Mouse (Mus musculus): ENCODE data around the gene Tiam1. TPM values are rescaled to one million over a fixed set of nuclear protein-coding genes. Genes with fewer than 3 reads are reported as not detected.

The Tiam1 gene
- polyA plus RNA-seq, 1 experiment from 2014 or later, result 18.8 TPM

DNA sequence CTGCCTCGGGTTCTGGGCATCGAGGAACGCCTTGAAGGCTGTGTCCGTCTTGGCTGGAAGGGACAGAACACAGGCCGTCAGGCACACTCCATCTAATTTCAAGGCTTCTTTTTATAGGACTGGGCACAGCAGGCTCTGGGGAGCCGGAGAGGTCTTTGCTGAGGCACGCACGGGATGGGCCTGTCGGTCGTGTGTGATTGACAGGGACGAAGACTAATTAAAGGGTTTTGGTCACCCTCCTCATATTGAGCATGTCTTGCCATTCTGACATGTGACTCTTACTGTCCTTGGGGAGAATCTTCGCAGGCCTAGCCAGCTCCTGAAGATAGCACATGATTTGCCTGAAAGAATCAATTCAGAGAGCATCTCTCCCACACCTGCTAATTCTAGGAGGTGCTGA lies 338.4 kb downstream of the Tiam1 start:
- ATAC-seq (ENCODE audit: low FRiP score, low TSS enrichment) (no peak), DNase-seq (ENCODE audit: low spot score) (no peak)
- H3K9ac ChIP-seq (ENCODE audit: low read length), result no peak overlapping the region
- 97% methylated on average over 12 of the region's 12 CpGs for WGBS
- no peak overlapping the region for H3K4me3 ChIP-seq (ENCODE audit: low read depth, low read length)
- peaks cover 6% of the 10 kb centered on the region; the same call in 1 of the 2 replicates for H3K36me3 ChIP-seq (ENCODE audit: control insufficient read depth, insufficient read depth, low read length)
- H3K4me2 ChIP-seq (replicated peaks; ENCODE audit: low read depth), result no peak overlapping the region
- no peak for TF ChIP-seq EP300 (optimal IDR thresholded peaks at IDR 0.05)
- TF ChIP-seq CTCF (IDR thresholded peaks at IDR 0.05; ENCODE audit: low read depth), result no peak
- H3K4me1 ChIP-seq (replicated peaks; ENCODE audit: control insufficient read depth, insufficient read depth), result no peaks in the 10 kb centered on the region
- H3K9me3 ChIP-seq (ENCODE audit: control insufficient read depth, low read length), result no peaks in the 10 kb centered on the region
- H3K27me3 ChIP-seq (ENCODE audit: control insufficient read depth, insufficient read depth, low read length), result no peaks in the 10 kb centered on the region
- no peak overlapping the region for H3K27ac ChIP-seq (replicated peaks)

GRCm38 (mm10) chr16:89801493-89801892 lies 342.1 kb downstream of the Tiam1 start:
- Histone ChIP-seq H3K9me3 (ENCODE audit: control insufficient read depth, low read length) (no peaks in the 10 kb centered on the region), H3K27ac (replicated peaks) (no peak overlapping the region), H3K9ac (ENCODE audit: low read length) (no peak overlapping the region), H3K4me3 (ENCODE audit: low read depth, low read length) (no peak overlapping the region), H3K4me2 (replicated peaks; ENCODE audit: low read depth) (no peak overlapping the region), H3K27me3 (ENCODE audit: control insufficient read depth, insufficient read depth, low read length) (no peaks in the 10 kb centered on the region), H3K36me3 (ENCODE audit: control insufficient read depth, insufficient read depth, low read length) (peaks cover 6% of the 10 kb centered on the region; the same call in 1 of the 2 replicates), H3K4me1 (replicated peaks; ENCODE audit: control insufficient read depth, insufficient read depth) (no peaks in the 10 kb centered on the region)
- DNase-seq (ENCODE audit: low spot score), result no peak
- no peak for TF ChIP-seq EP300 (optimal IDR thresholded peaks at IDR 0.05)
- TF ChIP-seq CTCF (IDR thresholded peaks at IDR 0.05; ENCODE audit: low read depth), result no peak
- no peak for ATAC-seq (ENCODE audit: low FRiP score, low TSS enrichment)
- 80% methylated on average over 5 of the region's 5 CpGs for WGBS

GRCm38 (mm10) chr16:89799772-89800171 lies 343.8 kb downstream of the Tiam1 start:
- Histone ChIP-seq H3K4me2 (replicated peaks; ENCODE audit: low read depth) (no peak overlapping the region), H3K36me3 (ENCODE audit: control insufficient read depth, insufficient read depth, low read length) (peaks cover 2% of the 10 kb centered on the region; the same call in 1 of the 2 replicates), H3K9ac (ENCODE audit: low read length) (no peak overlapping the region), H3K4me3 (ENCODE audit: low read depth, low read length) (no peak overlapping the region), H3K4me1 (replicated peaks; ENCODE audit: control insufficient read depth, insufficient read depth) (no peaks in the 10 kb centered on the region), H3K27ac (replicated peaks) (no peak overlapping the region), H3K27me3 (ENCODE audit: control insufficient read depth, insufficient read depth, low read length) (no peaks in the 10 kb centered on the region), H3K9me3 (ENCODE audit: control insufficient read depth, low read length) (no peaks in the 10 kb centered on the region)
- WGBS, result 63% methylated on average over 12 of the region's 12 CpGs
- ATAC-seq (ENCODE audit: low FRiP score, low TSS enrichment) (no peak), DNase-seq (ENCODE audit: low spot score) (no peak)
- TF ChIP-seq EP300 (optimal IDR thresholded peaks at IDR 0.05) (no peak), CTCF (IDR thresholded peaks at IDR 0.05; ENCODE audit: low read depth) (peak; percentile 19; the same call in 1 of the 2 replicates)

DNA sequence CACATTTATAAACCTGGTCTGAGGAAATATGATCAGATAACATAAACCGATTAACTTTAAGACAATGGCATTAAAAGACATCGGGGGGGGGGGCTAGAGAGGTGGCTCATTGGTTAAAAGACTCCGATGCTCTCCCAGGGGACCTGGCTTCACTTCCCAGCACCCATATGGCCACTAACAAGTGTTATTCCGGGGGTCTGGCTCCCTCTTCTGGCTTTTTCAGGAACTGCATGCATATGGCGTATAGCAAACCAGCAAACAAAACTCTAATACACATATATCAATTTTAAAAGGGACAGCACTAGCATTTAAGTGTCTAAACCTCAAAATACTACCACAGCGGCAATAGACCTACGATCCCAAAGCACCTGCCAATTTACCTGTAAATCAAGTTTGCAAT lies 347.0 kb downstream of the Tiam1 start:
- 89% methylated on average over 7 of the region's 7 CpGs for WGBS
- Histone ChIP-seq H3K4me3 (ENCODE audit: low read depth, low read length) (no peak overlapping the region), H3K27ac (replicated peaks) (no peak overlapping the region), H3K4me1 (replicated peaks; ENCODE audit: control insufficient read depth, insufficient read depth) (no peaks in the 10 kb centered on the region), H3K36me3 (ENCODE audit: control insufficient read depth, insufficient read depth, low read length) (0 out of 2 replicates have a peak, but pooled peaks cover 3% of the 10 kb centered on the region), H3K9me3 (ENCODE audit: control insufficient read depth, low read length) (no peaks in the 10 kb centered on the region), H3K27me3 (ENCODE audit: control insufficient read depth, insufficient read depth, low read length) (no peaks in the 10 kb centered on the region), H3K9ac (ENCODE audit: low read length) (no peak overlapping the region), H3K4me2 (replicated peaks; ENCODE audit: low read depth) (no peak overlapping the region)
- TF ChIP-seq EP300 (optimal IDR thresholded peaks at IDR 0.05), result no peak
- peak; percentile 52 for TF ChIP-seq CTCF (IDR thresholded peaks at IDR 0.05; ENCODE audit: low read depth)
- DNase-seq (ENCODE audit: low spot score) (no peak), ATAC-seq (ENCODE audit: low FRiP score, low TSS enrichment) (no peak)

GRCm38 (mm10) chr16:89789792-89790434 lies 353.7 kb downstream of the Tiam1 start:
- Histone ChIP-seq H3K36me3 (ENCODE audit: control insufficient read depth, insufficient read depth, low read length) (0 out of 2 replicates have a peak, but pooled peaks cover 6% of the 10 kb centered on the region), H3K9ac (ENCODE audit: low read length) (no peak overlapping the region), H3K27me3 (ENCODE audit: control insufficient read depth, insufficient read depth, low read length) (no peaks in the 10 kb centered on the region), H3K4me2 (replicated peaks; ENCODE audit: low read depth) (no peak overlapping the region), H3K27ac (replicated peaks) (no peak overlapping the region), H3K4me3 (ENCODE audit: low read depth, low read length) (no peak overlapping the region), H3K9me3 (ENCODE audit: control insufficient read depth, low read length) (no peaks in the 10 kb centered on the region), H3K4me1 (replicated peaks; ENCODE audit: control insufficient read depth, insufficient read depth) (no peaks in the 10 kb centered on the region)
- TF ChIP-seq EP300 (optimal IDR thresholded peaks at IDR 0.05) (no peak), CTCF (IDR thresholded peaks at IDR 0.05; ENCODE audit: low read depth) (no peak)
- WGBS, result 79% methylated on average over 9 of the region's 9 CpGs
- DNase-seq (ENCODE audit: low spot score) (no peak), ATAC-seq (ENCODE audit: low FRiP score, low TSS enrichment) (no peak)

DNA sequence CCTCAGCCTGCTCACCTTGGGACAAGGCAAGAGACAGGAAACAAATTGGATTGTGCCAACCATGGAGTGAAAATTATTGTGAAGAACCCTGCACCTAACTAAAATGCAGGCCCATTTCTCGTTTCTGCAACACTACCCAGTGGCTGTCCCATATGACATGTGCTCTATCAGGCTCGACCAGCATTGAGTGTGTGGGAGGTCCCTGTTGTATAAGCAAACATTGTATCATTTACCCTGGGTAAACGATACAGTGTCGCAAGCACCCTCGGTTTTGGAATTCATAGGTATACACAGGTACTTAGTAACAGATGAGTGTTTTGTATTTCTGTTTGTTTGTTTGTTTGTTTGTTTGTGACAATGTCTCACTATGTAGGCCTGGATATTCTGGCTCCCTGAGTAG lies 357.8 kb downstream of the Tiam1 start:
- H3K27ac ChIP-seq (replicated peaks), result no peak overlapping the region
- no peak overlapping the region for H3K4me3 ChIP-seq (ENCODE audit: low read depth, low read length)
- H3K9me3 ChIP-seq (ENCODE audit: control insufficient read depth, low read length), result no peaks in the 10 kb centered on the region
- no peak overlapping the region for H3K4me2 ChIP-seq (replicated peaks; ENCODE audit: low read depth)
- no peak overlapping the region for H3K9ac ChIP-seq (ENCODE audit: low read length)
- H3K4me1 ChIP-seq (replicated peaks; ENCODE audit: control insufficient read depth, insufficient read depth), result no peaks in the 10 kb centered on the region
- 47% methylated on average over 5 of the region's 5 CpGs for WGBS
- no peak for DNase-seq (ENCODE audit: low spot score)
- no peaks in the 10 kb centered on the region for H3K27me3 ChIP-seq (ENCODE audit: control insufficient read depth, insufficient read depth, low read length)
- H3K36me3 ChIP-seq (ENCODE audit: control insufficient read depth, insufficient read depth, low read length), result 0 out of 2 replicates have a peak, but pooled peaks cover 2% of the 10 kb centered on the region
- TF ChIP-seq CTCF (IDR thresholded peaks at IDR 0.05; ENCODE audit: low read depth) (no peak), EP300 (optimal IDR thresholded peaks at IDR 0.05) (no peak)
- ATAC-seq (ENCODE audit: low FRiP score, low TSS enrichment), result no peak

Measured in stomach, postnatal 0 days (tissue).